8 mouse cellular contexts compared by ENCODE assay signal in the genomic region with DNA sequence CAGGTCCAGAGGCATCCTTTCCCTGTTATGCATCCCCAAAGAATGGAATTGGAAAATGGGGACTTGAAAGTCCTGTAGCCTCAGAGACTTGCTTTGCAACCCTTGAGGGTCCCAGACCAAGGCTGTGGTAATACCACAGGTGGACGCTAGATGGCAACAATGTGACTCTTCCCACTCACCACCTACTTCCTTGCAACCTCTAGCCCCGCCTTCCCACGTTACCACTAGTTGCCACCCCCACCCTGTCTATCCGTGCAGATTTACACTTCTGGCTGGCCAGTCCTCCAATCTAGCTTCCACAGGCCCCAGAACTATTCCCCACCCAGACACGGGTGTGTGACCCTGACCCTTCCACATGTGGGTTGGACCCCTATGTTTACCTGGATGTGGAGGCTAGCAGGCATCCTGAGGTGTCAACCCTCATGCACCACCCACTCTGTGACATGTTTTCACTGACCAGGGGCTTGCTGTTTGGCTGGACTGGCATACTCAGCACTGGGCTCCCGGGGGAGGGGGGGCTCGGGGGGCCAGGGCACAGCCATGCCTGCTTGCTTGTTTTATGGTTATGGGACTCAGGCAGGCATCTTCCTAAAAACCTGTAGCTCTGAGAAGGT. TPM values are rescaled to one million over a fixed set of nuclear protein-coding genes. Genes with fewer than 3 reads are reported as not detected.
DNase-seq lines count a peak whose midpoint lies in the region; ATAC-seq and TF ChIP-seq lines count a peak whose summit lies in the region.

No protein-coding gene starts in this region.

- no peak overlapping the region for H3K4me2 ChIP-seq in hindbrain, postnatal 0 days (ENCODE audit: low read depth, low read length)
- H3K4me2 ChIP-seq in limb, embryonic 11.5 days (ENCODE audit: low read depth, severe bottlenecking): no peak overlapping the region
- H3K4me2 ChIP-seq in midbrain, embryonic 12.5 days (replicated peaks): no peak overlapping the region

- H3K9me3 ChIP-seq in hindbrain, postnatal 0 days (ENCODE audit: low read length): no peaks in the 10 kb centered on the region
- no peaks in the 10 kb centered on the region for H3K9me3 ChIP-seq in limb, embryonic 11.5 days (ENCODE audit: control insufficient read depth, low read length)
- no peaks in the 10 kb centered on the region for H3K9me3 ChIP-seq in midbrain, embryonic 12.5 days

- no peak overlapping the region for H3K4me3 ChIP-seq in hindbrain, postnatal 0 days (ENCODE audit: low read length)
- no peak overlapping the region for H3K4me3 ChIP-seq in limb, embryonic 11.5 days (ENCODE audit: low read depth, low read length)
- no peak overlapping the region for H3K4me3 ChIP-seq in midbrain, embryonic 12.5 days

- no peak overlapping the region for H3K9ac ChIP-seq in hindbrain, postnatal 0 days (replicated peaks; ENCODE audit: low read length)
- H3K9ac ChIP-seq in limb, embryonic 11.5 days (ENCODE audit: low read length): no peak overlapping the region
- H3K9ac ChIP-seq in midbrain, embryonic 12.5 days (replicated peaks): no peak overlapping the region

- peak overlapping the region; percentile 21; the same call in 1 of the 2 replicates for H3K27ac ChIP-seq in hindbrain, postnatal 0 days
- H3K27ac ChIP-seq in limb, embryonic 11.5 days (replicated peaks; ENCODE audit: low read depth, low read length): no peak overlapping the region
- H3K27ac ChIP-seq in midbrain, embryonic 12.5 days (replicated peaks): no peak overlapping the region

- 16% methylated on average over 7 of the region's 7 CpGs for WGBS in hindbrain, postnatal 0 days
- 13% methylated on average over 7 of the region's 7 CpGs for WGBS in limb, embryonic 11.5 days
- WGBS in midbrain, embryonic 12.5 days: 18% methylated on average over 7 of the region's 7 CpGs

- peaks cover 38% of the 10 kb centered on the region for H3K36me3 ChIP-seq in hindbrain, postnatal 0 days (ENCODE audit: insufficient read depth, low read length)
- peaks cover 24% of the 10 kb centered on the region for H3K36me3 ChIP-seq in limb, embryonic 11.5 days (ENCODE audit: control insufficient read depth, insufficient read depth, low read length)
- H3K36me3 ChIP-seq in midbrain, embryonic 12.5 days: peaks cover 64% of the 10 kb centered on the region

- peak; percentile 50 for DNase-seq in right cerebral cortex, adult 18-20 months
- DNase-seq in right cerebral cortex, postnatal 25 days: no peak
- peak; percentile 76 for DNase-seq in cerebellum, adult 9-10 months
- DNase-seq in forelimb bud, embryonic 11.5 days (ENCODE audit: low read depth, low spot score): peak; percentile 90
- DNase-seq in hindbrain, postnatal 0 days (ENCODE audit: low spot score): peak; percentile 86
- peak; percentile 88 for DNase-seq in limb, embryonic 11.5 days (ENCODE audit: low spot score)
- peak; percentile 55 to 63 for DNase-seq in spleen, postnatal 36 days (ENCODE audit: low spot score in 2 of 2)

- TF ChIP-seq CTCF in hindbrain, postnatal 0 days (IDR thresholded peaks at IDR 0.05; ENCODE audit: low read depth): peak; percentile 92

- peak; percentile 78 for ATAC-seq in hindbrain, postnatal 0 days
- ATAC-seq in limb, embryonic 11.5 days (ENCODE audit: insufficient number of reproducible peaks, low FRiP score, low TSS enrichment, low read depth): peak; percentile 73; the same call in 1 of the 2 replicates
- peak; percentile 62 for ATAC-seq in midbrain, embryonic 12.5 days (ENCODE audit: low FRiP score, low read depth)

- H3K4me1 ChIP-seq in hindbrain, postnatal 0 days (ENCODE audit: insufficient read depth, low read length): no peaks in the 10 kb centered on the region
- H3K4me1 ChIP-seq in limb, embryonic 11.5 days (ENCODE audit: control insufficient read depth, insufficient read depth, low read length): 0 out of 2 replicates have a peak, but pooled peaks cover 4% of the 10 kb centered on the region
- H3K4me1 ChIP-seq in midbrain, embryonic 12.5 days: no peaks in the 10 kb centered on the region

- no peaks in the 10 kb centered on the region for H3K27me3 ChIP-seq in hindbrain, postnatal 0 days (ENCODE audit: insufficient read depth, low read length)
- H3K27me3 ChIP-seq in limb, embryonic 11.5 days (ENCODE audit: control insufficient read depth, insufficient read depth, low read length): no peaks in the 10 kb centered on the region
- no peaks in the 10 kb centered on the region for H3K27me3 ChIP-seq in midbrain, embryonic 12.5 days

RNA-seq across cellular contexts. Expression of gene Slc29a4, which starts 31.3 kb away (rescaled TPM):
- total RNA-seq in hindbrain, postnatal 0 days (2014; rRNA removed): 77.1 and 80.1 TPM in 2 replicates
- 61.4 and 67.1 TPM in 2 replicates for polyA plus RNA-seq in hindbrain, postnatal 0 days (2015; fragmentation: Nextera tagmentation; extraction: Ambion mirVana)
- 12.9 and 13.0 TPM in 2 replicates for polyA plus RNA-seq in limb, embryonic 11.5 days (2014; fragmentation: Nextera tagmentation; extraction: Ambion mirVana)
- 49.3 and 50.3 TPM in 2 replicates for polyA plus RNA-seq in midbrain, embryonic 12.5 days (2016; fragmentation: Nextera tagmentation; extraction: Ambion mirVana)
